Mouse (Mus musculus) intestine, embryonic 16.5 days (tissue): ENCODE data around the gene Kif19a. TPM values are rescaled to one million over a fixed set of nuclear protein-coding genes. Genes with fewer than 3 reads are reported as not detected.
A peak's percentile ranks its signal among the peaks of the same experiment; 100 is the strongest.

Experiments used
- ATAC-seq: fragments of 200-750 bp; cut with Nextera tagmentation; 2 replicates; pipeline ENCODE4 v1.8.0; 2017; ENCODE audit warnings: moderate TSS enrichment, moderate library complexity
- H3K27ac ChIP-seq: fragments of 300-500 bp; sonication (generic); 2 replicates; pipeline ENCODE4 v1.5.1; 2014; ENCODE audit warnings: mild to moderate bottlenecking, low read length
- H3K27me3 ChIP-seq: fragments of 300-500 bp; sonication (generic); replicated peaks from 2 replicates; pipeline ENCODE4 v1.6.1; 2014; ENCODE audit warnings: low read length, control low read depth, mixed read lengths; ENCODE audit not compliant: control insufficient read depth, insufficient read depth
- H3K36me3 ChIP-seq: fragments of 300-500 bp; sonication (generic); 2 replicates; pipeline ENCODE4 v1.6.1; 2014; ENCODE audit warnings: low read length, control low read depth; ENCODE audit not compliant: control insufficient read depth, insufficient read depth
- H3K4me1 ChIP-seq: fragments of 300-500 bp; sonication (generic); 2 replicates; pipeline ENCODE4 v1.6.1; 2014; ENCODE audit warnings: low read length, control low read depth, mixed read lengths; ENCODE audit not compliant: control insufficient read depth, insufficient read depth
- H3K4me2 ChIP-seq: fragments of 300-500 bp; sonication (generic); 2 replicates; pipeline ENCODE4 v1.6.1; 2014; ENCODE audit warnings: low read depth, low read length, control low read depth
- H3K4me3 ChIP-seq: fragments of 300-500 bp; sonication (generic); 2 replicates; pipeline ENCODE4 v1.5.1; 2014; ENCODE audit warnings: mild to moderate bottlenecking, low read length
- H3K9ac ChIP-seq: fragments of 300-500 bp; sonication (generic); 2 replicates; pipeline ENCODE4 v1.6.1; 2014; ENCODE audit warnings: low read depth, low read length
- H3K9me3 ChIP-seq: fragments of 300-500 bp; sonication (generic); 2 replicates; pipeline ENCODE4 v1.6.1; 2016; ENCODE audit warnings: low read length, control low read depth; ENCODE audit not compliant: control insufficient read depth
- WGBS: fragments of 180-500 bp; shearing (Covaris S2); extraction: QIAGEN DNeasy Blood & Tissue Kit; methylation state at CpG from one replicate; pipeline ENCODE4 v1.1.7; 2014; 5-methylcytosine and 5-hydroxymethylcytosine counted together
- polyA plus RNA-seq: library from polyadenylated mRNA; unstranded; fragments of >200 nt; fragmentation: Nextera tagmentation; extraction: Ambion mirVana; gene quantifications from 2 replicates; pipeline ENCODE4 v1.2.1, GENCODE M21; 2015

The Kif19a gene
- 0.15 and 0.51 TPM in 2 replicates for polyA plus RNA-seq

DNA sequence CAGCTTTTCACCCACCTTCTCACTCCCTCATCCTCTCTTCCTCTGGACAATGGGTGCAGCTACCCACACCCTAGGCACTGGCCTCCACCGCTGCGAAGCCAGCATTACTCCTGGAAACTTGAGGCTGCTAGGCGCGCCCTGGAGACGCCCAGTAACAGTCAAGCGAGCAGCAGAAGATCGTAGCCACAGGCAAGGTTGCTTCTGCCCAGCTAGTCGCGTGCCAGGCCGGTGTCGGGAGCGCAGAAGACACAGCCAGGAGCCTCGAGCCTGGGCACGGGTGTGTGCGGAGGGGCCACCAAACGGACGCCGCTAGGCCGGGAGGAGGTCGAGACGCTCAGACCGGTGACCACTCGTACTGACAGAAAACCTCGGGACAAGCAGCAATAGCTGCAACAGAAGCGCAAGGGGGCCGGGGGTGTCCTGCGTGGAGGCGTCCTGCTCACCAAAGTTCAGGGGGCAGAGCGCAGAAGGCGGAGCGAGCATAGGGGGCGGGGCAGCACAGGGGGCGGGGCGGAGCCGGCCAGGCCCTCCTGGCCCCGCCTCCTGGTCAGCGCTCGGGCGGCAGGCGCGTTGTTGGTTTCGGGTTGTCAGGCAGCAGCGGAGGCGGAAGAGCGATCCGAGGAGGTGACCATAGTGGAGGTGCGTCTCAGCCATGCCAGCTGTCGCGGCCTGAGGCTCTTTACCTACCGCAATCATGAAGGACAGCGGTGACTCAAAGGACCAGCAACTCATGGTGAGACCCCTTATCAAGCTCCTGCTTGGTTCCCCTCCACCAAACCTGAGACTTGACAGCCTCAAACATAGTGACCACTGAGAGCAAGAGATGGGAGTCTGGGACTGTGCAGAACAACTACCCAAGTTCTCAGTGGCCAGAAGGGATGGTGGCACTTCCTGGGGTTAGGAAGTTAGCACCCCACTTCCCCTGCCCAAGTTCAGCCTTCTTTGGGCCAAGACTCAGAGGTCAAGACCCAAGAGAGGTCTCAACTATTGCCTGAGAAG lies at the start of gene Kif19a:
Gene Kif19a (plus strand): TSS at position 569 of the 999 bp plus-strand sequence.
- Histone ChIP-seq H3K9ac (peak within 1 kb of the TSS; percentile 64), H3K9me3 (no peaks in the 10 kb centered on the region), H3K4me1 (peaks cover 8% of the 10 kb centered on the region; the same call in 1 of the 2 replicates), H3K4me2 (peak within 1 kb of the TSS; percentile 96), H3K36me3 (no peaks in the 10 kb centered on the region), H3K27me3 (peaks cover 4% of the 10 kb centered on the region; the same call in 1 of the 2 replicates), H3K27ac (no peak within 1 kb of the TSS), H3K4me3 (peak within 1 kb of the TSS; percentile 59)
- 3% methylated on average over 51 of the region's 51 CpGs for WGBS
- ATAC-seq, result peak; percentile 93

- Histone ChIP-seq H3K9me3 (no peaks in the 10 kb centered on the region), H3K4me2 (no peak overlapping the region), H3K36me3 (no peaks in the 10 kb centered on the region), H3K4me1 (no peaks in the 10 kb centered on the region), H3K4me3 (no peak overlapping the region), H3K27ac (no peak overlapping the region), H3K27me3 (no peaks in the 10 kb centered on the region), H3K9ac (no peak overlapping the region)
- no peak for ATAC-seq
- 68% methylated on average over 7 of the region's 7 CpGs for WGBS
Observed at GRCm38 (mm10) chr11:114715531-114715930, 49.7 kb upstream of the Kif19a start.

DNA sequence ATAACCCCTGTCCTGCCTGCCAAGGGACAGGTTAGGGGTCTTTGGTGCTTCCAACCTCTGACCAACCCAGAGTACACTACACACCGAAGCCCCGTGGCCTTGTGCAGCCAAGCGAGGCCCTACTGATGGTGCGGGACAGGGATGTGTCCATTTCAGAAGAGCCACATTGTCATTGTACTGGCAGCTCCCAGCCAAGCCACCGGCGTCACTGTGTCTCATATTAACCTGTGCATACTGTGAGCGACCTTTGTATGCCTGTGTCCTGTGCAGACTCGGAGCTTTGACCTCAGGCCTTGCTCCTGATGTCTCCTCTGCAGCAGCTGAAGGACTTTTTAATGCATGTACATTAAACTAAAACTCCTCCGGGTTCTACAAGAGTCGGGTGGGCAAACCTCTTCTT lies 44.7 kb upstream of the Kif19a start:
- H3K4me2 ChIP-seq, result no peak overlapping the region
- WGBS, result 88% methylated on average over 10 of the region's 10 CpGs
- no peak overlapping the region for H3K4me3 ChIP-seq
- H3K27ac ChIP-seq, result no peak overlapping the region
- H3K9me3 ChIP-seq, result 0 out of 2 replicates have a peak, but pooled peaks cover 4% of the 10 kb centered on the region
- no peak for ATAC-seq
- no peaks in the 10 kb centered on the region for H3K27me3 ChIP-seq
- H3K36me3 ChIP-seq, result no peaks in the 10 kb centered on the region
- H3K9ac ChIP-seq, result no peak overlapping the region
- no peaks in the 10 kb centered on the region for H3K4me1 ChIP-seq

GRCm38 (mm10) chr11:114722438-114722837 lies 42.8 kb upstream of the Kif19a start:
- no peak overlapping the region for H3K9ac ChIP-seq
- no peak overlapping the region for H3K4me3 ChIP-seq
- peaks cover 3% of the 10 kb centered on the region for H3K4me1 ChIP-seq
- no peak overlapping the region for H3K27ac ChIP-seq
- no peaks in the 10 kb centered on the region for H3K27me3 ChIP-seq
- 0 out of 2 replicates have a peak, but pooled peaks cover 4% of the 10 kb centered on the region for H3K9me3 ChIP-seq
- no peaks in the 10 kb centered on the region for H3K36me3 ChIP-seq
- ATAC-seq, result no peak
- WGBS, result 83% methylated on average over 8 of the region's 8 CpGs
- no peak overlapping the region for H3K4me2 ChIP-seq

DNA sequence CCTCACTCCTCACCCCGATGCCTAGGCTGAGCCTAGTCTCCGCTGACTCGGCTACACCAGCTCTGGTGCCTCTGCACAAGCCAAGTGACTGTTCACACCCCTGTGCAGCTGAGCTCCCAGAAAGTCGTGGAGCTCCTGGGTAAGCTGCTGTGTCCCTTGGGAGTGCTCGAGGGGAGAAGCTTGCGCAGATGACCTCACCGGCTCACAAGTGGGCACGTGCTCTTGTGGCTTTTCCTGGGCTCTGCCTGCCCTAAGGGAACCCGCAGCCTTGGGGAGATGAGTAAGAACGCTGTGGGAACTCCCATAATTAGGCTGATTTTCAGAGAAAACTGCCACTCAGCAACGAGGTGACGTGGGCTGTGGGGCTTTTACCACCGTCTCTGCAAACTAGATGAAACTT lies 42.2 kb upstream of the Kif19a start:
- Histone ChIP-seq H3K9me3 (0 out of 2 replicates have a peak, but pooled peaks cover 4% of the 10 kb centered on the region), H3K4me2 (no peak overlapping the region), H3K4me1 (peaks cover 4% of the 10 kb centered on the region), H3K27me3 (no peaks in the 10 kb centered on the region), H3K4me3 (no peak overlapping the region), H3K36me3 (no peaks in the 10 kb centered on the region), H3K27ac (no peak overlapping the region), H3K9ac (no peak overlapping the region)
- 75% methylated on average over 13 of the region's 13 CpGs for WGBS
- ATAC-seq, result no peak

GRCm38 (mm10) chr11:114724787-114725590 lies 40.2 kb upstream of the Kif19a start:
- H3K36me3 ChIP-seq, result no peaks in the 10 kb centered on the region
- 0 out of 2 replicates have a peak, but pooled peaks cover 4% of the 10 kb centered on the region for H3K9me3 ChIP-seq
- peaks cover 4% of the 10 kb centered on the region for H3K4me1 ChIP-seq
- no peak overlapping the region for H3K9ac ChIP-seq
- peak; percentile 30; the same call in 1 of the 2 replicates for ATAC-seq
- H3K4me2 ChIP-seq, result no peak overlapping the region
- H3K27me3 ChIP-seq, result no peaks in the 10 kb centered on the region
- 51% methylated on average over 11 of the region's 11 CpGs for WGBS
- H3K4me3 ChIP-seq, result no peak overlapping the region
- no peak overlapping the region for H3K27ac ChIP-seq

DNA sequence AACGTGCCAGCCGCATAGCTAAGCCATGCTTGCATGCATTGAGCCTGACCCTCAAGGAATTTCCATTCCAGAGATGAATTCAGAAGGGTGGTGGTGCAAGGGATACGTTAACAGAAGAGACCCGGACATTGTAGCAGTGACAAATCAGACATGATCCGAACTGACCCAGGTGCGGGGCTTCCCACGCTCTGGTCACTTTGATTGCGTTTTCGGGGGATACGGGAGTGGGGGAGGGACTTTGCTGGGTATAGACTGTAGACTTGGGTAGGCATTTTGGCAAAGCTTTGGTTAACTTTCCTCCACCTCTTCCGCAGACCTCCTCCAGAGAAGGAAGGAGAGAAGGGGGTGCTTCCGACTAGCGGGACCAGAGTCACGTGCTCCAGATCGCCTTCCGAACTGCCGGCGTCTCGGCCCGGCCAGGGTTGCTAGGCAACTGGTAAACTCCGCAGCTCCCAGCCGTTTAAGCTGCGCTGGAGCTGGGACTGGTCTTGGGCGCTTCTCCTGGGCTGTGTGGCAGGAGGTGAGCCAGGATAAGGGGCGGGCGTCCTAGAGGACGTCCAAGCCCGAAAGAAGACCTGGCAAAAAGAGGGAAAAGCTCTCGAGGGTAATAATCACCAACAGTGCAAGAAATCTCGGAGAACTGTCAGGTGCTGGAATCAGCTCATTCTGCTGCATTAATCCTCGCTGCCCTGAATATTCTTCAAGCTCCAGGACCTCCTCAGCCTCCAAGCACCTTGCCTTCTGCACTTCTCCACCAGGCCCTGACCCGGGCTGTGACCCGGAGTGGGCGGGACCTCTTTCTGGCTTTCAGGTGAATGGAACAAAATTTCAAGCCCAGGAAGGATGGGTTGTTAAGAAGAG lies 38.0 kb upstream of the Kif19a start, which contains the start of gene Dnaic2:
Gene Dnaic2 (plus strand): TSS at position 444 of the 861 bp plus-strand sequence.
- Histone ChIP-seq H3K27me3 (no peaks in the 10 kb centered on the region), H3K4me1 (peaks cover 4% of the 10 kb centered on the region), H3K4me2 (peak within 1 kb of the TSS; percentile 69), H3K9me3 (no peaks in the 10 kb centered on the region), H3K4me3 (peak within 1 kb of the TSS; percentile 36), H3K9ac (peak within 1 kb of the TSS; percentile 25), H3K36me3 (no peaks in the 10 kb centered on the region), H3K27ac (no peak within 1 kb of the TSS)
- WGBS, result 9% methylated on average over 34 of the region's 34 CpGs
- ATAC-seq, result peak; percentile 79

GRCm38 (mm10) chr11:114727826-114728186 lies 37.4 kb upstream of the Kif19a start:
- Histone ChIP-seq H3K36me3 (no peaks in the 10 kb centered on the region), H3K9ac (no peak overlapping the region), H3K4me1 (peaks cover 4% of the 10 kb centered on the region), H3K27ac (no peak overlapping the region), H3K4me3 (no peak overlapping the region), H3K27me3 (no peaks in the 10 kb centered on the region), H3K4me2 (peak overlapping the region; percentile 69; the same call in 1 of the 2 replicates), H3K9me3 (no peaks in the 10 kb centered on the region)
- no peak for ATAC-seq
- WGBS, result 29% methylated on average over 5 of the region's 5 CpGs
